Mouse (Mus musculus): Measurements from ENCODE around the gene Dennd4a. TPM values are rescaled to one million over a fixed set of nuclear protein-coding genes. Genes with fewer than 3 reads are reported as not detected.

Dennd4a gene
- total RNA-seq (2021) = 10 to 100 TPM; 16.8 to 17.3 TPM
- 2.6 and 2.7 TPM in 2 replicates for polyA plus RNA-seq (2012; rRNA removed)
- long read RNA-seq = 0 reads

- DNase-seq = peak; percentile 99
These were observed at the start of gene Dennd4a for GRCm38 (mm10) chr9:64810822-64811537. TSS of gene Dennd4a (plus strand) at chr9:64811340.

DNA sequence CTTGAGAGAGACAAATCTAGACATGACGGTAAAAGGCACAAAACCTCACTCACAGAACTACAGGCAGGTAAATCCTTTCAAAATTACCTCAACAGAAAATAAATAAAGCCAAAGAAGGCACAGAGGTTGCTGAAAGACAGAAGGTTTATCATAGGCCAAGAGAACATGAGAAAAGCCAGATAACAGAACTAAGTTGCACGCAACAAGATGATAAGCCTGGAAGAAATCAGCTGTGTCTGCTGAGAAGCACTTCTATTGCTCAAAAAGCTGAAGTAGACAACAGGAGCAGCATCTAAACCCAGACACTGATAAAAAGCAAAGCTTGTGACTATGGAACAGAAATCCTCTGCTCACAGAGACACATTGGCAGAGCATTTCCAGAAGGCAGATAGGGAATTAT is 46.3 kb upstream of the Dennd4a start:
- DNase-seq = no peak

DNA sequence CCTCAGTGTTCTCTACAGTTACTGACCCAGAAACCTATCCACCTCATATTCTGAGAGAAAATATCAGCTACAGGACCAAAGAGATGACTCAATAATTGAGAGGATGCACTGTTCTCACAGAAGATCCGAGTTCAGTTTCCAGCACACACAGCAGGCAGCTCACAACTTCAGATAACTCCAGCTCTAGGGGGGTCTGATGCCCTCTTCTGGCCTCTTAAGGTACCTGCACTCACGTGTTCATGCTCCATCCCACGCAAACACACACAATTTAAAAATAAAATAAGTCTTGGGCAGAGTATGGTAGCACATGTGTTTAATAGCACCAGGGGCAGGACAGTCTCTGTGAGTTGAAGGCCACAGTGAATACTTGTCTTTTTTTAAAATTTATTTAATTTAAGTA is 45.0 kb upstream of the Dennd4a start:
- DNase-seq = no peak

- no peak for DNase-seq
These were observed 43.3 kb upstream of the Dennd4a start for GRCm38 (mm10) chr9:64767796-64768195.

- DNase-seq = no peak
These were observed 42.0 kb upstream of the Dennd4a start for GRCm38 (mm10) chr9:64769066-64769695.

DNA sequence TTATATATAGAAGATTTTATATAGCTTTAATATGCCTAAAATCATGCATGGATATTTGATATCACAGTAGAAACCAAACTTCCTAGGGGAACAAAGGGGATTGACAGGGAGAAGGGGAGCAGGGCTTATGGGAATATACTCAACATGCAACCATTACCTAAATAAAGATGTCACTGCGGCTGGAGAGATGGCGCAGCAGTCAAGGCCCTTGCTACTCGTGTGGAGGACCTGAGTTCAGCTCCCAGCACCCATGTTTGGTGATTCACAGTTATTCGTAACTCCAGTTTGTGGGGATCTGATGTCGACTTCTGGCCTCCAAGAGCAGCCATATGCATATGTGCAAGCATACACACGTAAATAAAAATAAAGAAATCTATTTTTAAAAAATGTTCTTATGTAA is 41.2 kb upstream of the Dennd4a start:
- DNase-seq = no peak

DNA sequence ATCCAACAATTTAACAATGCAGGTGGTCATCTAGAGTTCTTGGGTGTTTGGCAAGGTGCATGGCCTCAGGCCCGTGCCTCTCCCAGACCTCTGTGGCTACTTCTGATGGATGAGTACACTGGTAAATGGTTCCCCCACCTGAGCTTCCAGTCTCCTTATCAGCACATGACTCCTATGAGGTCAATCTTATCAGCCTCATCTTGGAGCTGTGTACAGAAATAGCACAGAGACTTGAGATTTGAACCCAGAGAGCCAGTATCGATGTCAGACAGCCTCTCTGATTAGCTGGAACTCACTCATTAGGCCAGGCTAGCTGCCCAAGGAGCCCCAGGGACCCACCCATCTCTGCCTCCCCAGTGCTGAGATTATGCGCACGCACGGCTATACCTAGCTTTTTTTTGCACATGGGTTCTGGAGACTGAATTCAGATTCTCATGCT is 40.7 kb upstream of the Dennd4a start:
- DNase-seq = no peak

DNA sequence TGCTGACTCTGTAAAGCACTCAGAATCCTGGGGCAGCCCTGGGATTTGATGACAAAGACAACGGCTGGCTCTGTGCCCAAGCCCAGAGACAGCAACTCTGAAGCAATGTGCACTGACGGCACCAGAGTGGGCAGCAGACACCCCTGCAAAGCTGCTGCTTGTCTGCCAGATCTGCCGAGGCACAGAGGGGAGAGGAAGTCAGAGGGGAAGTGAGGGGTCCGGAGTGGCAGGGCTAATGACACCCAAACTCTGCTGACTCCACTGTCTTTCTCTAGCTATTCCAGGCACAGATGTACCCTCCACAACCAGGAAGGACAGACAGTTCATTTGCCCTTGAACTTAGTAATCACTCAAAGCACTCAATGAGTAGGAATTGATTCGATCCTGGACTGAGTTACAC is 39.9 kb upstream of the Dennd4a start:
- peak; percentile 80 for DNase-seq

- DNase-seq = no peak
These were observed 37.9 kb upstream of the Dennd4a start for GRCm38 (mm10) chr9:64773254-64773653.

DNA sequence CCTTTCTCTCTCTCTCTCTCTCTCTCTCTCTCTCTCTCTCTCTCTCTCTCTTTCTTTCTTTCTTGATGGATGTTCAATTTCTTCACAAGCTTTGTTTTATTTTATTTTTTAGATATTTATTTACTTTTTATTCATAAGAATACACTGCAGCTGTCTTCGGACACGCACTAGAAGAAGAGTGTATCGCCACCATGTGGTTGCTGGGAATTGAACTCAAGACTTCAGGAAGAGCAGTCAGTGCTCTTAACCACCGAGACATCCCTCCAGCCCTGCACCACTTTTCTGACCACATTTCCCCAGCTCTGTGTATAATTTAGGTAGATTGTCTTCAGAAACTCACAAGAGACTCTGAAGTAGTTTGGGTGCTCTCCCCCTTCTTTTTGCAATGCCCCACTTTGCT is 37.2 kb upstream of the Dennd4a start:
- DNase-seq = no peak

DNA sequence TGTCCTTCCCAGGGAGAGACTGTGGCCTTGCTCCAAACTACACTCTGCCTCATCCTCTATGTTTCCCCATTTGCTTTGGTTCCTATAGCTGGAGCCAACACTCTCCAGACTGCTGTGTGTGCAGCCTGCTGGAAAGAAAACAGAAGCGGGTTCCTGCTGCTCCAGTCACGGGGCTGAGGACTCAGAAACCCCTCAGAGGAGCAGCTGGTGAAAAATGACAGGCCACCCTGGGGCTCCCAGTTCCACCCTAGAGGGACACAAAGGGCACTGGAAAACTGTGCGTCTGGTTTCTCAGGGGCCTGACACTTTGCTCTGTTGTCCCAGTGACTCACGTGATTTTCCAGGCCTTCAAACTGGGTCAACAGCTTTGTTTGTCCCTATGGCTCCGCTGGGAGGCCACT is 36.7 kb upstream of the Dennd4a start:
- peak; percentile 50 for DNase-seq

GRCm38 (mm10) chr9:64774883-64775282 is 36.3 kb upstream of the Dennd4a start:
- DNase-seq = no peak

DNA sequence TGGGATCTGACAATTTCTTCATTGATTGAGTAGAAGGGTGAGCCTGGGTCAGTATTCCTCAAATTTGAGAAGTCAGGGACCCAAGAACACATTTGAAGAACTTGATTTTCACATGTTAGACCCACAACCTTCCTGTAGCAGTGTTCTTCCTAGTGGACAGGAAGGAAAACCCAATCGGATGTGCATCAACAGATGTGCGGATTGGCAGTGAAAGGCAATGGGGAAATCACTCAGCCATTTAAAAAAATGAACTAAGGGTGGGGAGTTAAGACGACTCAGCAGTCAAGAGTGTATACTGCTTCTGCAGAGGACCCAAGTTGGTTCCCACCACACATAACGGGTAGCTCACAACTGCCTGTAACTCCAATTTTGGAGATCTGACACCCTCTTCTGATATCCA is 35.6 kb upstream of the Dennd4a start:
- DNase-seq = no peak

GRCm38 (mm10) chr9:64777441-64777987 is 33.6 kb upstream of the Dennd4a start:
- DNase-seq = no peak

DNA sequence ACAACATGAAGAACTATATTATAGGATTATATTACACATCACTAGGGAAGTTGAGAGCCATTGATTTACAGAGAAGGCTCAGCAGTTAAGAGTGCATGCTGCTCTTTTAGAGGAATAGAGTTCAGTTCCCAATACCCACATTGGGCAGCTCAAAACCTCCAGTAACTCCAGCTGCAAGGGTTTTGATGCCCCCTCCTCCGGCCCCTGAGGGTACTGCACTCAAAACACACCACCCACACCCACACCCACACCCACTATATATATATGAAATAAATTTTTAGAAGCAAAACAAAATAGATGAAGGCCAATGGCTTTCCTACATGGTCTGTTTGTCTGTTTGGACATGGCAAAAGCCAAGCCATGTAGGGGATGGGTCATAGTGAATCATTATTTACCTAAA is 33.0 kb upstream of the Dennd4a start:
- no peak for DNase-seq

GRCm38 (mm10) chr9:64779628-64780027 is 31.5 kb upstream of the Dennd4a start:
- no peak for DNase-seq

DNA sequence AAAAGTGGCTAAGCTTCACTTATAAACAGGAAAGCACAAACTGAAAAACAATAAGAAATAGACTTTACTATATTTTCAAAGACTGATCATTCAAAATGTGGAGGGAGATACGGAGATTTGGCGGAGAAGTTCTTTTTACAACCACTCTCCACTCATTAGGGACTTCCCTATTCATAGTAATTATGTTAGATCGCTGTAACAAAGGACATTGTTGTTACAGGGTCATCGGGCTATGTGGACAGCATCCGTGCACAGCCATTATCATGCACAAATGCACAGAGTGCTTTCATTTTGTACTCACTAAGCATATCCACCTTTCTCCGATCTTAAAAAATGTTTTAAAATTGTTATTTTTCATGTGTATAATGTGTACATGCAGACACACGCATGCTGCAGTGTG is 27.6 kb upstream of the Dennd4a start:
- DNase-seq = no peak

GRCm38 (mm10) chr9:64784841-64785240 is 26.3 kb upstream of the Dennd4a start:
- peak; percentile 87 for DNase-seq

DNA sequence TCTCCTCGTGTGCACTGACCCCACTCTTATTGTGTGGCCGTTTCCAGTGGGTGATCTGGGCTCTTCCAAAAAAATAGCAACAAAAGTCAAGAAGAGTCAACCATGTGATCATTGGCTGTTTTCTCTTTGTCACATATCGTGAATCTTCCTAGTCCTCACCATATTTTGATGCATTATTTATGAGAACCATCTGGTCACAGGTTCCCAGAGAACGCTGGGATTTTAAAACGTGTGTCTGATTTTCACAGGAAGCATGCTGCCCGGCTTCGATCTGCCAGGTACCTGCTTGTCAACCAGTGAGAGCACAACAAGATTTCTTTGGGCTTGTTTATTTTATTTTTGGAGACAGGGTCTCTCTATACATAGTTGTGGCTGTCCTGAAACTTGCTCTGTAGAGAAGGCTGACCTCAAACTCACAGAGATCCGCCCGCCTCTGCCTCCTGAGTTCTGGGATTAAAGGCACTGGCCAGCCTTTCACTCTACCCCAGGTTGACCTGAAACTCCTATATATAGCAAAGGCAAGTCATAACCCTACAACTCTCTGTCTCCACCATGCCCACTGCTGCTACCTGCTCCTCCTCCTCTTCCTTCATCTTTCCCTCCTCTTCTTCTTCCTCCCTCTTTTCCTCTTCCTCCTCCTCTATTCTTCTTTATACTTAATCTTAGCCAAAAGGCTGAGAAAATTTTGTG is 24.8 kb upstream of the Dennd4a start:
- DNase-seq = no peak

DNA sequence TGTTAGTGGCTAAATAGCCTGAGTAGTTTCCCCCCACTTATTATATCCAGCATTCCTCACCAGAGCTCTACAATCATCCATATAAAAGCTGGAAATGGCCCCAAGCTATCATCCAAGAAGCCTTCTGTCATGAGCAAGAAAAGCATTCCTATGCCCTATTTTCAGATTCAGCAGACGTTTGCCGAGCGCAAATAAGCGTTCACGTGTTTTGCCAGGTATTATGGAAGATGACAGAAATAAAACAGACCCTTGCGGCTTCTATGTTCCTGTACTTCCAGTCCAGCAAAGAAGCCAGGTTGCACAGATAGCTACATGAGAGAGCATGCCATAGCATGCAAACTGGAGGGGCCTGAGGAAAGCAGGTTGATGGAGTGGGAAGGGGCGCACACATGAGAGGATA is 23.1 kb upstream of the Dennd4a start:
- DNase-seq = no peak

DNA sequence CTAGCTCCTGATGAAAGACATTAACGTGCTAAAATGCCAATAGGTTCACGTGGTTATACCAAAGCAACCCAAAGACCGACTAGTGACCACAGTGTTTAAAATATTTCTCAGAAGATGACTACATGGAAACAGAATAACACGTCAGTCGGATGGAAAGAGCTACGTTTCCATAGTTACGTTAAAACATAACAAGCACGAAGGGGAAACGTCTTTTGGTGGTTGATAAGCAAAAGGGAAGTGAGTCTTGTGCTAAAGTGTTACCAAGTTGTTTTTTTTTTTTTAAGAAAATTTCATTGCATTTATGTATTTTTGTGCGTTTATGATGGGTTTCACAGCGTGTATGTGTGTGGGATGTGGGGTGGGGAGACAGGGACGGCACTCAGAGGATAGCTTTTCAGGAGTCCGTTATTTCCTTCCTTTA is 21.8 kb upstream of the Dennd4a start:
- no peak for DNase-seq

- no peak for DNase-seq
These were observed 21.2 kb upstream of the Dennd4a start for GRCm38 (mm10) chr9:64789887-64790400.
